Mouse (Mus musculus): ENCODE results near the gene Relch.
A peak's percentile ranks its signal among the peaks of the same experiment; 100 is the strongest.

Gene Relch

DNA sequence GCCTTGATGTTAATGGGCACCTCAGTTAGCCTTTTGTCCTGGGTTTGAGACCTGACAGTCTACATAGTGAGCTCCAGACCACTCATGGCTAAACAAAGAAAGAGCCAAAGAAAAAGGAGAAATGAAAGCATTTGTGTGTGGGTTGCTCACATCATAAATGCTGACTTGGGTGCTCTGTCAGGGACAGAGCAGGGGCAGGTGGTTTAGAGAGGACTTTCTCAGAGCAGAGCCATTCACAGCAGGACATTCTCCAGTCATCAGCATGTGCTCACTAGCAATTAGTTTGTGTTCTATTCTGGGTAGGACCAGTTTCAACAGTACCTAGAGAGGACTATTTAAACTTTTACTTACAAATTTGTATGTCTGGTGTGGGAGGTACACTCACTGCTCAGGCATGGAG, 137.6 kb downstream of the Relch start:
- DNase-seq = no peak

DNA sequence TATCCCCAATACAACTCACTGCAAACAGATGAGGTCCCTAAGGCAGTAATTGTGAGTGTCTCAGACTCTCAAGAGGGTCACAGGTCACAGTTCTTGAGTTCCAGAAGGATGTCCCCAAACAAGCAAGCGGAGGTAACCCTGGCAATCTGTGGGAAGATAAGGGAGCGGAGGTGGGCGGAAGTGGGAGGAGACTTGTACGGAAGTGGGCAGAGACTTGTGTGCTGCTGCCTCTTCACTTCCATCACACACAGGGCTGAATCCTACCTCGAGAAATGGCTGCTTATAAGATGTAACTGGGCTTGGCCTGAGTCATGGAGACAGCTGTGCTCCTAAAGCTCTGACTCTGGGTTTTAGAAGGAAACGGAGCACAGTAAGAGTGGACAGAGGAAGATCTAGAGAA, 139.3 kb downstream of the Relch start:
- peak; percentile 35 for DNase-seq

DNA sequence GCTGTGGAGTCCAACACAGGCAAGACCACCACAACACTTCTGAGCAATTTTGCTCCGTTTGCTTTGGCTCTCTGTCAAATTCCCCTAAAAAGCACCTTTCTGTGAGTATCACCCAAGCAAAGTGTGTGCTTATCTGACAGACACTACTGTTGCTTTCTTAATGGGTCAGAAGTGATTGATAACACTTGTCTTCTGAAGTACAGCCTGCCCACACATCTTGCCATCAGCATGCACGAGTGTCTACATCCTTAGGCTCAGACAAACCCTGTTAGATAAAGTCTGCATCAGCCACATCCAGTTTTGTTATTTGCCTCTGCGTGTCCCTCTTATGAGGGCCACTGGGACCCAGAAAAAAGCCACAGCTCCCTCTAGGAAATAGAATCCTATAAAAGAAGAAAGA, 140.6 kb downstream of the Relch start:
- no peak for DNase-seq
